Mouse (Mus musculus): Measurements from ENCODE around the gene Prdx6b.

Prdx6b gene

DNA sequence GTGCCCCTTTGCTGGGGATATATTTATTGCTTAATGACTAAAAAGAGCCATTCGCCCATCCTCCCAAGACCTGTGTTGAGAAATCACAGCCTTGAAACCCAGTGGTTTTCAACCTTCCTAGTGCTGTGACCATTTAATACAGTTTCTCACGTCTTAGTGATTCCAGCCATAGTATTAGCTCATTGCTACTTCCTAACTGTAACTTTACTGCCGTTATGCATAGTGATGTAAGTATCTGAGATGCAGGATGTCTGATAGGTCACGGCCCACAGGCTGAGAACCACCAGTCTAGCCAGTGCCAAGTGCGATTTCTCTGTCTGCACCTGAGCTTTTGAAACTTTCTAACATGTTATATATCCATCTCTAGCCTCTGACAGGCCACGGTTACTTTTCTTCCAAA lies 35.0 kb downstream of the Prdx6b start:
- no peak for DNase-seq

DNA sequence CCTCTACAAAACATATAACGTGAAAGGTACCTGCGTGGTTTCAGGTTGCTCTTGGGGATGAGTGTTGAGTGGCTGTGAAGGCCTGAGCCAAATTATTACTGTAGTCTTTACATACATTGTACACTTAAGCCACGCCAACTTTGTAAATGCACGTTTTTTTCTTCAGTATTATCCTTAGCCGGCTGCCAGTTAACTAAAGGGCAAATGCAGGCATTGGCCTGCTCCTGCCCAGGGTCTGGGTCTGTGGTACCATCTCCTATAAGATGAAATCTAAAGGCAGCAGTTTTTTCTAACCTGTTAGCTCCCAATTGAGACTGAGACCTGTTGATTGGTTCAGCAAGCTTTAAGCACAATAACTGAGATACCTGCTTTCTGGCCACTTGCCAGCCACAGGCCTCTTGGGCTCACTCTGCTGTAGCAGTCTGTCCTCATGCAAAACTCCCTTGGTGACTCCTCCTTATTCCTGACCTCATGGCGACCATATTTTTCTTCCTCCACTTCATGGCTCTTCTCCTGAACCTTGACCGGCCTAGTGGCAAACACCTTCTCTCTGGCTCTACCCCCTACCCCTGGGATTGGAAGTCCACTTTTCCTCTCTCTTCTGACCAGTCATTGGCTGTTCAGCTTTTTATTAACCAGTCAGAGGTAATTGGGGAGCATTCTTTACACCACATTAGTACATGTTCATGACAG lies 36.8 kb downstream of the Prdx6b start:
- no peak for DNase-seq

GRCm38 (mm10) chr2:80340537-80340936 lies 48.3 kb downstream of the Prdx6b start:
- no peak for DNase-seq

All from kidney, adult 8-10 months (tissue).